Mouse (Mus musculus) ovary, postnatal 36 days (tissue): ENCODE data around the gene C5ar2.

Source experiments
- DNase-seq: peaks from one replicate; pipeline ENCODE4 v3.0.0; 2022; ENCODE audit warnings: low spot score, mixed read lengths

C5ar2 gene

DNA sequence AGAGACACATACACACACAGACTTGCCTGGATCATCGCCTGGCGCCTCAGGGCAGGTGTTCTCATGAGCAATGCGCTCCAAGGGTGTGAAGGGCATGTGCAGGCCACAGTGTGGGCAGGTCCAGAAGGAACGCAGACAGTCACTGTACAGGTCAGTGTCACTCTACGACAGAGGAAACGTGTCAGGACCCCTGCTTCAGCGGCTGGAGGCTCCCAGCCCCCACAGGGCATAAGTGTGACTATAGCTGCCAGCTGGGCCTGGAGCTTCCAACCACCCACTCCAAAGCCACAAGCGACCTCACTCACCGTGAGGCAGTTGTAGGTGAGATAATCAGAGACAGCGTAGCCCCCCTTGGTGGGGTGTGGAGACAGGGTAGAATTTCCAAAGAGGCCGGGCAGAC is 45.4 kb downstream of the C5ar2 start:
- DNase-seq: no peak

DNA sequence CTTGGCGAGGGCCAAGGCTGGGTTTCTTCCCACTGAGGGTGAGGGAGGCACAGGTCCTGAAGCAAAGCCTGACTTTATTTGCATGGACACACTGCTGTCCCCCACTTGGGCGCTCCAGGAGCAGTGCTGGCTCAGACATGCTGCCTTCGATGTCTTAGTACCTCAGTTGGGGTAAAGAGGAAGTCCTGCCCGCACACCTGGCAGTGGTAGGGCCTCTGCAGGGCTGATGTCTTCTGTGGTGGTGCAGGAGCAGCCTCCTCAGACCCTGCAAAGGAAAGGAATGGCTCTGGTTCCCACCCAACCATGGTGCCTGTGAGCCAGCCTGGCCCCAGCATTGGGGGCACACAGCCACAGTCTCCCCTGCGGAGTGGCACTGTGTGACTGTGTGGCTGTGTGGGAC is 46.8 kb downstream of the C5ar2 start:
- DNase-seq: no peak

DNA sequence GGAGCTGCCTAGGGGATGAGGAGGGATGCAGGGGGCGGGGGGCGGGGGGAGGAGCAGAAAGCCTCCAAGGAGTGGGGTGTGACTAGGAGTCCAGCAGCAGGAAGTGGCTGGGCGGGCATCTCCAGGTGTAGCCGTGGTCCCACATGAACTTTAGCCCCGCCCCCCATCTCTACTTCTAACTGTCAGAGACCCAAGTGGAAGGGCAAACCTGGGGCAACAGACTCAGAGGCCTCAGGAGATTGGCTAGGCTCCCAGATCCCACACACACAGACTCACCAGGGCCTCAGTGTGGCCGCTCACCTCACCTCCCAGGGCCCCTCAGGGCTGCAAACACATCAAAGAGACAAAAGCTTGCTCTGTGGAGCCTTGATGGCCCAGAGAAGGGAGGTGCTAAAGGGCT is 47.3 kb downstream of the C5ar2 start:
- DNase-seq: no peak

DNA sequence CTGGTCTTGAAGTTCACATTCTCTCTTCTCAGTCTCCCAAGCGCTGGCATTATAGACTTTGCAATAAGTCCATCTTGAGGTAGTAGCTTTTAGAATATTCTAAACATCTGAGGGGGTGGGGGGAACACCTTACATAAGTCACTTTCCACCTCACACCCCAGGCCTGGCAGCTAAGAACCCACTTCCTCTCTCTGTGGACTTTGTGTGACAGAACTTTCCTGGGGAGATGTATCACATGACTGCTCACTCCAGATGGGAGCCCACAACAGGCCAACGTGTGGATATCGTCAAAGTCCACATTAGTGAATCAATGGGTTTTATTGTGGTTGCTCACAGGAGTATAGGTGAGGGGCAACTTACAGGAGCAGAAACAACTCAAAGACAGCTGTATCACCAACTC is 50.3 kb downstream of the C5ar2 start:
- no peak for DNase-seq

DNA sequence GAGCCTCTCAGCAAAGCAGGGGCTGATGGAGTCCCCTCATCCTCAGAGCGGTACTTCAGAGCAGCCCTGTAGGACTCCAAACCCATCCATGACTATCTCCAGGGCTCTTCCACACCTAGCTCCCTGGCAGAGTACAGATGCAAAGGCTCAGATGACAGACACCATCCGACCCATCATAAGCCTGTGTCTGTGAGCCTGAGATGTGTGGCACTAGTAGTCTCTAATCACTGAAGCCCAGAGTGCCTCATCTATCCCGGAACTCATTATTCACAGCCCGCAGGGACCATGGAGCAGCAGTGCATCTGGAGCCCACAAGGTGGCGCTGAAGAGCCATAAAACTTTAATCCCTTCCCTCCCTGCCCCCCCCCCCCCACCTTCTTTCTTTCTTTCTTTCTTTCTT is 51.6 kb downstream of the C5ar2 start:
- DNase-seq: peak; percentile 66

DNA sequence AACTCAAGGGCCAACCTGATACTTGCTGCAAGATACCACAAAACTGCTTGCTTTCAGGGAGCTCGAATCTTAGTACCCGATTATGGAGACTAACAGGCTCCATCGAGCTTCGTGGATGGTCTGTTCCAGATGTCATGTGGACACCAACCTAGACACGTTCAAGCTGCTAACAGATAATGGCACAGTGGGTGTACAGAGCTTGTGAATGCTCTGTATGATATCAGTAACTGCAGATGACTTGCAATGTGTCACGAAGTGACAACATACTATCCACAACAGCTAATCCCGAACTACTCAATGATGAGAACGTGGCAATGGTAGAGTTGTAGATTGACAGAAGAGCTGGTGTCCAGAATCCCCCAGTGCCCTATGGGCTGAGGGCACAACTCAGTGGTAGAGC is 56.5 kb downstream of the C5ar2 start:
- no peak for DNase-seq
